Mouse (Mus musculus): ENCODE measurements around the gene Acvr1b.

Acvr1b gene

DNA sequence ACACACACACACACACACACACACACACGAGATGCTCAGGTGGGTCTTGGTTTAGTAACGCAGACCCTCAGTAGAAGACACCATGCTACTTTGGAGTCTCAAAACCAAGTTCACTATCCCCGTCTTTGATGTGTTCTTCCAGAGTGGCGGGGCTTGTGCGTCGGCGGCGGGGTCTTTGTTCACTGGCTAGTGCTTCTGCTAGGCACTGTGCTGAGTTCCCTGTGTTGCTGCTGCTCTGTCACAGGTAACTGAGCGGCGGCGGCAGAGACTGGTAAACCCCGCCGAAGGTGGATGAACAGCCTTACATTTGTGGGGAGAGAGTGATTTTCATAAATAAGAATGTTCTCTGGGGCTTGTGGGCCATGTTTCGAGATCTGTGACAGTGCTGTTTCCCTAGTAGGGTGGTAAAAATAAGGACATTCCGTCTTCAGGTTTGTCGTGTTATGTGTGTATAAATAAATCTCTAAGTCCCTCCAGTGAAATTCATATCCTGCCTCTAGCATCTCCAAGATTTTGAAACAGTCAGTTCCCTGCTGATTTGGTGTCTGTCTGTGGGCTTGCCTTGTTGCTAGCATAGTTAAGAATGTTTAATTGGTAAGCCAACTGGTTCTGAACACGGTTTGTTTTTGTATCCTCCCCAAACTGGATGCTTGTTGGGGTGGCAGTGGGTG lies 1.9 kb downstream of the Acvr1b start:
- DNase-seq (ENCODE audit: low read depth), result no peak

DNA sequence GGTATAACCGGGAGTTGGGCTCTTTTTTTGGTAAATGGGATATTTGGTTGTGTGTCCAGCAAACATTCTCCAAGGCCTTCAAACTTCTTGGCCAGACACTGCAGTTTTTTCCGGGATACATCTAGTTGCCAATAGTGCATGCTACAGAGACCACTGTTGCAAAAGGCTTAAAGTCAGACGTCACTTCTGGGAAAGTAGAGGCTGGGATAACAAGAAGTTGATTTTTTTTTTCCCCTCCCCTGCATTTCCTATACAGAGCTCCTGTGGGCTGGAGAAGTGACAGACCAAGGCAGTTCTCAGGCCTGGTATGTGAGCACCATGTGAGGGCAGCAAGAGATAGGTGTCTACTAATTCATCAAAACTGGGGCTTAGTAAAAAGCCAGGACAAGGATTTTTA lies 2.4 kb downstream of the Acvr1b start:
- DNase-seq (ENCODE audit: low read depth), result peak; percentile 85

DNA sequence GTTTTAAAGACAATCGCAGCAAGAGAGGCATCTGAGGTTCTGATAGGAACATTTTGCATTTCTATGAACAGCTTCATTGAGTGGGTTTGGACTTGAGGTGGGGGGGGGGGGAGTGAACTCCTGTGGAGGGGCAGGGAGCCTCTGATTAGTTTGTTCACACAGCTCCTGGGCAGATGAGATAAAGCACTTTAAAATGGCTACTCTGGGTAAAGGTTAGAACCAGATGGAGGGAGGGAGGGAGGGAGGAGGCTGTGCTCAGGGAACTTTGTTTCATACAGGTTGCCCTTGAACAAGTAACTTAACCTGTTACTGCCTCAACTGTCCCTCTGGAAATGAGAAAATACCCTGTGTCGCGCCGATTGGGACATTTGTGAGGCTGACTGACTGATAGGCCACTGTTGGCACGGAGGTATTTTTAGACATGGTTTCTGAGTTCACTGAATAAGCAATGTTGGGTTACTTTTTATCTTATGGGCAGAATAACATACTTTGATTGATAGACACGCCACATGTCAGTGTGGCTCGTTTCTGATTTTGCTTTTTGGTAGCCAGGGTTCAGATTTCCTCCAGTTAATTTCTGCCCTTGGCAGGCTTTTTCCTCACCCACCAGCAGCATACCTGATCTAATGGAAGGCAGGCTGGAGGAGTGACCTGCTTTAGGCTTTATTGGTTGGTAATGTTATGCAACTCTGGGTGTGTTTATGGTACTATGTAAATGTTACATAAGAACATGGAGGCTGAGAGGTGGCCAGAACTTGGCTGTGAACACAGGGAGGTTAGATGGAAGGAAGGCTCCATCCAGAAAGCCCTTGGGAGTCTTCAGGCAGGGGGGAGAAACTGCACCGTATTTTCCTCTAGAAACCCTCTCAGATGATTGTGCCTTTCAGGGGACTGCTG lies 3.2 kb downstream of the Acvr1b start:
- DNase-seq (ENCODE audit: low read depth), result no peak

- no peak for DNase-seq (ENCODE audit: low read depth)
These were observed 6.7 kb downstream of the Acvr1b start for GRCm38 (mm10) chr15:101180363-101181105.

DNA sequence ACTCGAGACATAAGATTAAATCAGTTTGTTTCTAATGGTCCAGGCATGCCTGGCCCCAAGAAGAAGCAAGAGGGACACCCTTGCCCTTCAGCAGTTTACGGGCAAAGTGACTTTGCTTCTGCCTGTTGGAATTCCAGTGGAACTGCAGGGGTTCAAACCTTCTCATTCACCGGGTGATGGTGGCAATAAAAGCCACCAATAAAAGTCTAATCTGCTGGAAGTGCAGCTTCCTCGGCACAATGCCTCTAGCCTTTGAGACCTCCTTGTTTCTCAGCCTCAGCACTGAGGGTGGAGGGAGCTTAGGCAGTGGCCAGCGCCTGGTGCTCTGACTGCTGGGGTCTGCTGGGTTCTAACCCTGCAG lies 7.2 kb downstream of the Acvr1b start:
- no peak for DNase-seq (ENCODE audit: low read depth)

DNA sequence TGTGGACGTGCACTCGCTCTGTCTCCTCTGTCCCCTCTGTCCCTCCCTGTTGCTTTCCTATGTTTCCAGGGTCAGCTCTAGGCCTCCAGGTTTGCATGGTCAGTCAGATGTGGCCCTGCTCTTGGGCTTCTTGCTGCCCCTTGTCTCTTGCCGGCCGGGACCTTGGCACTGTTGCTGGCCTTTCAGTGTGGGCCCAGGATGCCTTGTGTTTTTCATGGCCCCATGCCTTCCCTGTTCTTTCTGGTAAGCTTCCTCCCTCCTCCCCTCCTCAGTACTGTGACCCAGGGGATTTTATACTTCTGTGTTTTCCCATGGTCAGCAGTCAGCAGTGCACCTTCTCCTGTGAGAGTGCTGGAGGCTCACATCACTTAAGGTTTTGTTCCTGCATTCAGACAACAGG lies 7.6 kb downstream of the Acvr1b start:
- DNase-seq (ENCODE audit: low read depth), result peak; percentile 67

DNA sequence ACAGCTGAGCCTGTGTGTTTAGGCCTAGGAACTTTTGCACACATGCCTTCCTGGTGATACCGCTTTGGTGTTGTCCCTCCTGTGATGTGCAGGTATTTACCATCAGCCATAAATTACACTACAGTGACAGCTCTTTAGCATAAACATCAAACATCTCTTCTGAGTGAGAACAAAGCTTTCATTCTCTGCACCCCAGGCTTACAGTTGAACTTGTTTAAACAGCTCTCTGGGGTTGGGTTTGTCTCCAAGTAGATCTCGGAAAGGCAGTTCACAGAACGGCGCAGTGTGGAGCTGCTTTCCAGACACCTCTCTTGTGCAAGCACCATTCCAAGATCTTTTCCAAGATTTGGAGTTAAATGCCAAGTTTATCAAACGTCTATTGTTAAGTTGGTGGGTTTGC lies 8.8 kb downstream of the Acvr1b start:
- DNase-seq (ENCODE audit: low read depth), result peak; percentile 81

DNA sequence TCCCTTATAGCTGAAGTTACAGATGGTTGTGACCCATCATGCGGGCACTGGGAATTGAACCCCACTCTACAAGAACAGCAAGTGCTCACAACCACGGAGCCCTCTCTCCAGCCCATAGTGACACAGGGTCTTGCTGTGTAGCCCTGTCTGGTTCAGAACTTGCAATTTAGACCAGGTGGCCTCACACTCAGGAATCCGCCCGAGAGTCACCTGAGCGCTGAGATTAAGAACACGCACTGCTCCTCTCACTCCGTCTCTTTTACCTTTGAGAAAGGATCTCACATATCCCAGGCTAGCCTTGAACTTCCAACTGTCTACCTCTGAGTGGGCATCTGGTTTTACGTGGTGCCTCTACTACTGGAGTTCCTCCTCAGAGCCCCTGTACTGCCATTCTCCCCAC lies 10.4 kb downstream of the Acvr1b start:
- no peak for DNase-seq (ENCODE audit: low read depth)

- no peak for DNase-seq (ENCODE audit: low read depth)
These were observed 11.7 kb downstream of the Acvr1b start for GRCm38 (mm10) chr15:101185549-101185948.

- DNase-seq (ENCODE audit: low read depth), result no peak
These were observed 14.0 kb downstream of the Acvr1b start for GRCm38 (mm10) chr15:101187907-101188306.

DNA sequence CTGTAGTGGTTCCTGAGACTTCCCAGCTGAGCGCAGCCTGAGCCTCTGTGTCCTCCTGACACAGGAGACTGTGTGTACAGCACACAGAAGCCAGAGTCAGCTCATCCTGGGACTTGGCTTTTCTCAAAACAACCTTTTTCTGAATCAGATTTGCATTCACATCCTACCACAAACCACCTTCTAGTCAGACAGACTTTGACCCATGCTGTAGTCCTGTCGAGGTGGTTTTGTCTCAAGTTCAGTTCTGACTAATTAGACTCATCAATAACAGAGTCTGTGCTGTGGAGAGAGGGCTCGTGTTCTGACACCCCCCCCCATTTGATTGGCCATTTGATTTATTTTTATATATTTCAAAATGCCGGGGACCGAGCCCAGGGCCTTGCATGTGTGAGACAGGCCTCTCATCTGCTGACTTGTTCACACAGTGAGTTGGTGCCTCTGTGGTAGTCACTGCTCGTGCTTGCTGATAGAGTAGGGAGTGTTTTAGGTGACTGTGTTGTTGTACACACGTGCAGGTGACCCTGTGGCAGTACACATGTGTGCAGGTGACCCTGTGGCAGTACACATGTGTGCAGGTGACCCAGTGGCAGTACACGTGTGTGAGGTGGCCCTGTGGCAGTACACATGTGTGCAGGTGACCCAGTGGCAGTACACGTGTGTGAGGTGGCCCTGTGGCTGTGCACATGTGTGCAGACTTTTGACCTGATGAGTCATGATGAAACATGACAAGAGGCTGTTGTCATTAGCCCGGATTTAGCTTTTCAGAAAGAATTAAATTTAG lies 16.3 kb downstream of the Acvr1b start:
- DNase-seq (ENCODE audit: low read depth), result no peak

GRCm38 (mm10) chr15:101190762-101191150 lies 16.9 kb downstream of the Acvr1b start:
- no peak for DNase-seq (ENCODE audit: low read depth)

DNA sequence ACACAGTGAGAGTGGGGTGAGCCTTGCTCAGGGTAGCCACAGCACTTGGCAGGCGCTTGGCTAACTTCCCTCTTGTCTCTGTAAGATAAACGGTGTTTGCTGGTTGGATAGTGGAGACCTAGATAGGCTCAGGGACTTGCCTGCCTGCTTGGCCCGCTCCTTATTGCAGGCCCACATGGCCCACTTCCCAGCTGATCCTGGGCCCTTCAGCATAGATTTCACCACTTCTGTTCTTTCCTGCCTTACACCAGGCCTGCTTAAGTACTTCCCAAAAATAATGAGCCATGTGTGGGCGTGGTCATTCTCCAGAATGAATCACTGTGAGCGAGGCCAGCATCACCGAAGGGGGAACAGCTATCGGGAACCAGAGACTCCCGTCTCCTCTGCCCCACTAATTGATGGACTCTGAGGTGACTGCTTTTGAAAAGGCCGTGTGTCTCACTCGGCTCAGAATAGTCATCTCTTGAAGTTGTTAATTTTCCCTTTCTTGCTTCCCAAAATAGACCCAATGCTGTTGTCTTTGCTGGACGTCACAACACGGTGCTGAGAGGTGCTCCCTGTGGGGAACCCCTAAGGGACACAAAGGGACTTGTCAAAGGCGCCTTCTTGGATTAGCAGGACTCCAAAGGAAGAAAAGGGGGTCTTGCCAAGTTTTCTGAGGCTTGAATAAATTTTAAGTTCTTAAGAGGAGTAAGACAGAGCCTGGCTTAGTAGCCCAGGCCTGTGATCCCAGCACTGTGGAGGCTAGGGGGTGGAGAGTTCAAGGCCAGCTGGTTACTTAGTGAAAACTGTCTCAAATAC lies 17.8 kb downstream of the Acvr1b start:
- DNase-seq (ENCODE audit: low read depth), result peak; percentile 89

DNA sequence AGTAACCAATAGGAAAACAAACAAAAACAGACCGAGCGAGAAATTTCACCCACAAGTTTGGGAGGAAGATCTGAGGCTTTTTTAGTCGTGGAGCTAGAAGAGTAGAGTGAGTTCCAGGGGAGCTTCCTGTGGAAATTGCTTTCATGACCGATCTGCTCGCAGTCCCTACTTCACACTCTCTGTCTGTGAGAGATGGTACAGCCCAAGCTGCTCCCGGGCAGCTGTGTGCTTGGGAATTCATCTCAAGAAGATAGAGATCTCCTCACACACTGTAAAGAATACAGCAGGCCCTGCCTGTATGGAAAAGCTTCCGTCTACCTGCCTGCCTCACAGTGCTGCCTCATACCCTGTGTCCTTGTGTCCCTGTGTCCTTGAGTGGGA lies 18.4 kb downstream of the Acvr1b start:
- no peak for DNase-seq (ENCODE audit: low read depth)

DNA sequence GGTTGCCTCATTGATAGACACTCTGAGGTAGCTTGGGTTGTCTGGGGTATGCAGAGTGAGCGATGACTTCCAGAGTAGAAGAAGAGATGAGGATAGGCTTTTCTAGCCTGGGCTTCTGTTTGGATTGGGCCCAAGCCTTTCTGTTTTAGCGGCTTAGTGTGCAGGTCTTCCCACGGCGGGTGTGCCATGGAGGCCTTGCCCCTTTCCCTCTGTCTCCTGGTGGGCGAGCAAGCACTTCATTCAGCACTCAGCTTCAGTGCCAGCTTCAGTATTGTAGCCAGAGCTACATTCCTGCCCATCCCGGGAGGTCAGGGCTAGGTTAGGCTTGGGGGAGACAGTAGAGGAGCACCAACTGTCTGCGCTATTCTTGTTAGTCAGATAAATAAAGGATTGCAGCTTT lies 18.8 kb downstream of the Acvr1b start:
- DNase-seq (ENCODE audit: low read depth), result no peak

DNA sequence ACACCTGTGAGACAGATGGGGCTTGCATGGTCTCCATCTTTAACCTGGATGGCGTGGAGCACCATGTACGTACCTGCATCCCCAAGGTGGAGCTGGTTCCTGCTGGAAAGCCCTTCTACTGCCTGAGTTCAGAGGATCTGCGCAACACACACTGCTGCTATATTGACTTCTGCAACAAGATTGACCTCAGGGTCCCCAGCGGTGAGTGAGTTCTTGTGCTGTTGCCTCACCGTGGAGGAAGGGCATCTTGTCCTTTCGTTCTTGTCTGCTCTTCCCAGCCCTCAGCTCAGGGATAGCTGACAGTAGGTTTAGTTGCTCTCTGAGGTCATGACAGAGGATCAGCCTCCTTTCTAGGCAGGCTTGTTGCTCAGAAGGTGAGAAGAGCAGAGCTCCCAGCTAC lies 20.1 kb downstream of the Acvr1b start:
- DNase-seq (ENCODE audit: low read depth), result no peak

DNA sequence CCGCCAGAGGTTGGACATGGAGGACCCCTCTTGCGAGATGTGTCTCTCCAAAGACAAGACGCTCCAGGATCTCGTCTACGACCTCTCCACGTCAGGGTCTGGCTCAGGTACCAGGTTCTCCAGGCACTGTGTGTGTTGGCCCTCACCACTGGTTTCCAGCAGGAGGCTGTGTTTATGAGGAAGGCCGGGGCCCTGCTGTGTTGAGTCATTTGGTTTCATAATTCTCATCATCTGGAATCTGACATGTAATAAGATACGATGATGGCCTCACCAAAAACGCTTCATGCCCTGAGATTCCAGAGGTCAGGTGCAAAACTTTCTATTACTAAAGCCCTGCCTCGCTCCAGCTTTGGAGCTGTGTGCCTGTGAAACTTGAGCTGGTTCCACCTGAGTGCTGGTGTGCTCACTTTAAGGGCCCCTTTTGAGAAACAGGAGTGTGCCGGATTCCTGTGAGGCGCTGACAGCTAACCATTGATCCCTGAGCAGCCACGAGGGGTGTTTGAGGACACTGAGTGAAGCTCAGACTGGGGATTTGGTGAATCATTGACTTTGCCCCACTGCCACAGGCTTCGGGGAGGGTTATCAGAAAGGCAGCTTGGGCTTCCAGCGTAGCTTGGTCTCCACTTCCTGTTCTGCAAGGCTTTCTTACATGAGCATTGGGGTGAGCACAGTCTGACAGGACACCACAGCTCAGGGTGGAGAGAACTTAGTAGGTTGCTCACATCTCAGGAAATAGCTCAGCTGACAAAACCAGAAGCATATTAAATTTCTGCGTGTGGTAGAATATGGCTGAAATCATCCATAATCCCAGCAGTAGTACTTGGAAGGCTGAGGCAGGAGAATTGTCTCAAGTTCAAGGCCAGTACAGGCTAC lies 21.3 kb downstream of the Acvr1b start:
- no peak for DNase-seq (ENCODE audit: low read depth)

- no peak for DNase-seq (ENCODE audit: low read depth)
These were observed 22.4 kb downstream of the Acvr1b start for GRCm38 (mm10) chr15:101196079-101196795.

DNA sequence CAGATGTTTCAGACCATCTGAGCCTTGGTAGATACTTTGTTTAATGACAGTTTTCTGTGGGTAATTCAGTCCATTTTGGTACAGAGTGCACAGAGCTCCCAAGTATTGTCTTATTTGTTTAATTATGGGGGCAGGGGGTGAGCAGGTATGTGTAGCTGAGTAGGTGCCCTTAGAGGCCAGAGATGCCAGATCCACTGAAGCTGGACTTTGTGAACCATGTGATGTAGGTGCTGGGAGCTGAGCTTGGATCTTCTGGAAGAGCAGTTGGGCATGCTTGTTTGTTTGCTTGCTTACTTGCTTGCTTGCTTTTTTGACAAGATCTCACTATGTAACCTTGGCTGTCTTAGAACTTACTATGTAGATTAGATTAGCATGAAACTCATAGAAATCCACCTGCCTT lies 23.1 kb downstream of the Acvr1b start:
- DNase-seq (ENCODE audit: low read depth), result no peak

Data from fibroblast of lung, adult 2 months (primary cell).